Mouse (Mus musculus): Measurements from ENCODE around the gene Pla2g4d. TPM values are rescaled to one million over a fixed set of nuclear protein-coding genes. Genes with fewer than 3 reads are reported as not detected.
A peak's percentile ranks its signal among the peaks of the same experiment; 100 is the strongest.

Pla2g4d gene
- total RNA-seq (2021) = not detected
- long read RNA-seq = 0 reads

DNA sequence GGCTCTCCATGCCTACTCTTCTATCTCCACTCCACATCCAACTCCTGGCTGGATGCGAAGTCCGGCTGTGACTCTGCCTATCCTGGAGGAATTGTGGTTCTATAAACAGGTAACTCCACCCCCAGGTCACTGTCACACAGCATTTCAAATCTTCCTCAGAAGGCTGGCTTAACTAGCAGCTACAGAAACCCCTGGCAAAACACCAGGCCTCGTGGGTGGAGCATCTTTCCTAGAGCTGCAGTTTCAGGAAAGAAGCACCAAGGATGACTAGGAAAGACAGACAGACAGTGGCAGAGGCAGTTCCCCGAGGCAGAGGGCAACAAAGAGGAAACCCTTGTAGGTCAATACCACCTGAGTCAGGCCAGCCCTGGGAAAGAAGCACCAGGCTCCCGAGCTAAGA, at the start of gene Pla2g4d:
Gene Pla2g4d (minus strand): TSS at position 203 of the 400 bp plus-strand sequence.
- no peak for DNase-seq (ENCODE audit: low spot score in 2 of 2)

DNA sequence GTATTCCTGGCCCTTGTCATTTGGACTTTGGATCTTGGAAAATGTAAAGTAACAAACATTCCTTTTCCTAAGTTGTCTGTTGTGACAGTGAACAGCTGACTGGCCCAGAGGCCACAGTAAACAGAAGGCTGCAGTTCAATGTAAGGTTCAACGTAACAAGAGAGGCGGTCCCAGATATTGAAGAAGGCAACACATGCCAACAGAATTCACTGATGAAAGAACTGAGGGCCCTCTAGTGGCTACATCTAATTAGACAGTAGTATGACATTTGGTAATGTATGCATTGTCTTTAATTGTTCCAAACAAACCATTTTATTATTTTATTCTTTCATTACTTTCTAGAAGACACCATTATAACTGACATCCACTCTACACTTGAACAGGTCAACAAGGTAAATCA, 48.9 kb upstream of the Pla2g4d start:
- no peak for DNase-seq (ENCODE audit: low spot score in 2 of 2)

DNA sequence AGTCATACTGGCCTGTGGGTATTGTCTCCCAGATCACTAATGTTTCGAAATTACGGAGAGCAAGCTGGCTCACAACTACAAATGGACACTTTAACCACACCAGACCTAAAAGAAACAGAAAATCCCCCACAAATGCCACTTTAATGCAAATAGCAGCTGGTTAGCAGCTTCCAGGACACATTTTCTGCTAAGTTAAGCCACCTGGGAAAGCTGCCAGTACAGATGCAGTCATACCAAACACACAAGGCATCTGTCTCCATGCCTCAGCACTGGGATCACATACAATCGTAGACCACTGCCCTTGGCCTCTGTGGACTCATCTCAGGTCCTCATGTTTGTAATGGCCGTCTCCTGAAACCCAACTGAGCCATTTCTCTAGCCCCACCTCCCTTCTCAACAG, 42.6 kb upstream of the Pla2g4d start:
- no peak for DNase-seq (ENCODE audit: low spot score in 2 of 2)

DNA sequence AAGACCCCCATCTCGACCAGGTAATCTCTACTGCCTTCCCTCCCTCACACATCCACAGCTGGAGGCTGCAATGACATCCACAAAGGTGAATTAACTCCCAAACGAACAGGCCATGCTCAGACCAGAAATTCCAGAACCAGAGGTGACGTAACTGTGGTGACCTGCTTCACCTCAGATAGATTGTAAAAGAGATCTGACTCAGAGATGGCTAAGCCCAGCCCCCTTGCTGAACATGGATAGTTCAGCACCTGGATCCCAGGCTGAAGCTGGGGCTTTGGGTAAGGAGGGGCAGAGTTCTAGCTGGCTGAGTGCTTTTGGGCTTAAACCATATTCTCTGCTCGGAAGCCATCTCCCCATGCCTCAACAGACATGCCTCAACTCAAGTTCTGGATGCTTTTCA, 26.1 kb upstream of the Pla2g4d start:
- no peak for DNase-seq (ENCODE audit: low spot score in 2 of 2)

- DNase-seq (ENCODE audit: low spot score in 2 of 2) = no peak
Measured at GRCm38 (mm10) chr2:120314487-120314886, 25.5 kb upstream of the Pla2g4d start.

DNA sequence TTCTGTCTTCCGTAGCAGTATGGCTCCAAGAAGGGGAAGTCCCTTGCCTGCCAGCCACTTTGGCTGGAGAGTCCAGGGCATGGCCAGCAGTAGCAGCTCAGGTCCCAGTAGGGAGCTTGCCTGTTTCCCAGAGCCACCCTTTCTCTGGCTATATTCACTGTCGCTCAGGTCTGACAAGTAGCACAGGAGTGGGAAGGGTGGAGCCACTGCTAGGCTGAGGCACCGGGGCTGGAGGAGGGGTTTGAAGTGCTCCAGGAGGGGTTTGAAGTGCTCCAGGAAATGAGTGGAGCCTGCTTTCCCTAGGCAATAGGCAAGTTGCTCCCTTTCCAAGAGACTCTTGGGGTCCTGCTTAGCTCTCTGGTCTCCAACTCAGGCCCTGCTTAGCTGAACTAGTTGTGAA, 25.0 kb upstream of the Pla2g4d start, which contains the start of gene Pla2g4f:
Gene Pla2g4f (minus strand): TSS at position 190 of the 400 bp plus-strand sequence.
- no peak for DNase-seq (ENCODE audit: low spot score in 2 of 2)

DNA sequence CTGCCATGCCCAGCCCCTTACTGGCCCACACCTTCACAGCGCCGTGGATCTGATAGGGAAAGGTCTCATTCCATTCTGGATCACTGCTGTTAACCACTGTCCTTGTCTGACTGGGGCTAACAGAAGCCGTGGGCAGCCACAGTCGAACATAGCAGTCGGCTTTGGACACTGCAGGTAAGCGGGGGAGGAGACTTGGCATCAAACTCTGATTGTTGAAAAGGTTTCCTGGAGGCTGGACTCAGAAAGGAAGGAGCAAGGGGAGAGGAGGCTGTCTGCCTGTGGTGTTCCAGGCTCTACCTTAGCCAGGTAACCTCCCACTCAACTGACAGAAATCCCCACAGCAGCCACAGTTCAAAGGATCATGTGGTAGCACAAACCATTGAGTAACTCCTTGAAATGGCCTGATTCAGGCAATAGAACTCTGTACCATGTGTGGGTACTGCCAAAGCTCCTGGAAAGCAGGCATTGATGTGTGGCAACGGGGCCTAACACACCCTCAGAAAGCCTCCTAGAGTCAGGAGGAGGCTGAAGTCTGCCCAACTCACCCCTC, 23.4 kb upstream of the Pla2g4d start:
- no peak for DNase-seq (ENCODE audit: low spot score in 2 of 2)

GRCm38 (mm10) chr2:120304113-120304512, 15.1 kb upstream of the Pla2g4d start:
- DNase-seq (ENCODE audit: low spot score in 2 of 2) = no peak

GRCm38 (mm10) chr2:120301076-120301475, 12.1 kb upstream of the Pla2g4d start:
- no peak for DNase-seq (ENCODE audit: low spot score in 2 of 2)

- no peak for DNase-seq (ENCODE audit: low spot score in 2 of 2)
Measured at GRCm38 (mm10) chr2:120299866-120300265, 10.9 kb upstream of the Pla2g4d start.

DNA sequence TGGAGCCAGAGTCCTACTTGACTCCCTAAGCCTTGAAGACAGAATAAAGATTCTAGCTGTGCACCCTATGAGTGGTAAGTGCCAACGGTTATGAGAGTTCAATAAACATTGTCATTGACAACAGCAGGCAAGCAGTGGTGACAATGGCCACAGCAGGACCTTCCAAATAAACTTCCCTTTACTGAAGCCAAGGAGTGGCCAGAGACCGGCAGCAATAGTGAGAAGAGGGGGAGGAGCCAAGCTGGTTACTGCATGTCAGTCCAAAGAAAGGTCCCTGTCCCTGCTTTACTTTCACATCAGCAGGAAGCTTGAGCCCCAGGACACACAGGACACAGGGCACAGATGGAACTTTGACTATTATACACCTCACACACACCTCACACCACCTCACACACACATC, 7.2 kb upstream of the Pla2g4d start:
- no peak for DNase-seq (ENCODE audit: low spot score in 2 of 2)

DNA sequence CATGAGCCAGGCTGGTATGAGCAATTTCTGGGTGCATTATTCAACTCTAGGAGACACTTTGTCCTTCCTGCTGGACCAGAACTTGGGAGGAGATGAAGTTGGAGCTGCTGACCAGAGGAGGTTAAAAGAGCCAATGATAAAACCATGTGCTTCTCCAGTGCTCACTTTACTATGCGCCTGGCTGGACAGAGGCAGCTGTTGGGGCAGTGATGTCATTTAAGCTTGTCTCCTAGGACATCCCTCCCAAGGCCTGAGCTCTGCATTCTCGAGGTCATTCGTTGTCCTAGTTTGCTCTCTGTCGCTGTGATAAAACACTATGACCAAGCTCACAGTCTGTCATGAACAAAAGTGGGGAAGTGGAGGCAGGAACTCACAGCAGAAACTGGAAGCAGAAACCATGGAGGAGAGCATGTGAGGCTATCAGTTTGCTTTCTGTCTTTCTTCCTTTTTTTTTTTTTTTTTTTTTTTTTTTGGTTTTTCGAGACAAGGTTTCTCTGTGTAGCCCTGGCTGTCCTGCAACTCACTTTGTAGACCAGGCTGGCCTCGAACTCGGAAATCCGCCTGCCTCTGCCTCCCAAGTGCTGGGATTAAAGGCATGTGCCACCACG, 2.6 kb upstream of the Pla2g4d start:
- DNase-seq (ENCODE audit: low spot score in 2 of 2) = no peak

GRCm38 (mm10) chr2:120288401-120288800, 596 bp downstream of the Pla2g4d start:
- DNase-seq (ENCODE audit: low spot score in 2 of 2) = no peak

DNA sequence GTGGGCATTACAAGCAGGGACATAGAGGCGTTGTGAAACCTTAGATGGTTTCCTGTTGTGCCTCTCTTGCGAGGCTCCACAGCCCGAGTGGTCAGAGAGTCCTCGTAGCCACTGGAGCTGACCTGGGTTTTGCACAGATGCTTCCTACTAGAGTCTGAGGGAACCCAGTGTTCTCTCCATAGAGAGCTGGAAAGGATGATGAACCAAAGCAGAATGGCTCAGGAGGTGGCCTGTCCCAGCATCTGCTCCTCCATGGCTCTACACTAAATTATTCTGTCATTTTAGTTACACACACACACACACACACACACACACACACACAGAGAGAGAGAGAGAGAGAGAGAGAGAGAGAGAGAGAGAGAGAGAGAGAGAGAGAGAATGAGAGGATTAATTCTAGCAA, 3.4 kb downstream of the Pla2g4d start:
- DNase-seq (ENCODE audit: low spot score in 2 of 2) = no peak

- DNase-seq (ENCODE audit: low spot score in 2 of 2) = no peak
Measured at GRCm38 (mm10) chr2:120284705-120285104, 4.3 kb downstream of the Pla2g4d start.

DNA sequence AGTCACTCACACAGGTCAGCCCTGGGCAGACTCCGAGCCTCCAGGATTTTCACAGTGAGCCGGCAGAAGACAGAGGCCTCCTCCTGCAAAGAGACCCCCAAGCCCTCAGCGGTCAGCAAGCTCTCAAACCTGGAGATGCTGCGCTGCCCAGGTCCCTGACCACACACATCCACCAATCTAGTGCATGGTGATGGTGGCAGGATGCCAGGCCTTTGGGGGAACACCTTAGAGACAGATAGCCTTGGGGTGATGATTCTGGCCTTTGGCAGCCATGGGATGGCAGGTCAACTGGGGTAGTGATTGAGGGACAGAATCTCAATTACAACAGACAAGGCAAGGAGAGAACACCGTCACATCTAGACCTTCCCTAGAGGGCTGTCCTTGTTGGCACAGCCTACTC, 4.9 kb downstream of the Pla2g4d start:
- DNase-seq (ENCODE audit: low spot score in 2 of 2) = no peak

DNA sequence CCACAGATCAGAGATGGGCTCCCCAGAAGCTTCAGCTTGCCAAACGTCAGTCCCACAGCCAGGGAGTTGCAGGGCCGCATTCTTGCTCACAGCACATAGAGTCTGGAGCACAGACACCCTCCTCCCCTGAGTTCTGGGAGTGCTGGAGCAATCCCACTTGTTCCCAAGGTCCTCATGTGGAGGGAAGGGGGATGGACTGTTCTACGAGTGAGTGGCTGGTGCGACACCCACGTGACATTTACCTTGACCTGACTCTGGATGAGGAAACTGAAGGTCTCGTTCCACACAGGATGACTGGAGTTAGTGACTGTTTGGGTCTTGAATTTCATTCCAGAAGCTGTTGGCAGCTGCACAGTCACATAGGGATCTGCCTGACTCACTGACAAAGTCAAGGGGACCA, 5.4 kb downstream of the Pla2g4d start:
- no peak for DNase-seq (ENCODE audit: low spot score in 2 of 2)

DNA sequence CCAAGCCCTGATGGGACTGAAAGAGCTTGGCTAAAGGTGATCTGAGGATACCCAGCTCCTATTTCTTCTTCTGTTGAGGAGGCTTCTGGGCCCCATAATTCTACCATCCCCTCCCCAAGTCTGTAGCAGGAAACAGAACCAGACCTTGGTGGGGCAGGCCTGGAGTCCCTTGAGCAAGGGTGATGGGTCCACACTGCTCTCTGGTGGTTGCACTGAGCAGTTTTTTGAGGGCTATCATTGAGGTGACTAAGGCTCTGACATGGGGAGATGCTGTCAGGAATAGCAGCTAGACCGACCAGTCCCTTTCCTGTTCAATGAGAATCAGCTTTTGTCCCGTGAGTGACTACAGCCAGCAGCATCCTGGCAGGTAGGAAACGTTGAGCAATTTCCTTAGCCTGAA, 7.8 kb downstream of the Pla2g4d start:
- no peak for DNase-seq (ENCODE audit: low spot score in 2 of 2)

GRCm38 (mm10) chr2:120279961-120280360, 9.0 kb downstream of the Pla2g4d start:
- peak; percentile 45 to 77 for DNase-seq (ENCODE audit: low spot score in 2 of 2)

DNA sequence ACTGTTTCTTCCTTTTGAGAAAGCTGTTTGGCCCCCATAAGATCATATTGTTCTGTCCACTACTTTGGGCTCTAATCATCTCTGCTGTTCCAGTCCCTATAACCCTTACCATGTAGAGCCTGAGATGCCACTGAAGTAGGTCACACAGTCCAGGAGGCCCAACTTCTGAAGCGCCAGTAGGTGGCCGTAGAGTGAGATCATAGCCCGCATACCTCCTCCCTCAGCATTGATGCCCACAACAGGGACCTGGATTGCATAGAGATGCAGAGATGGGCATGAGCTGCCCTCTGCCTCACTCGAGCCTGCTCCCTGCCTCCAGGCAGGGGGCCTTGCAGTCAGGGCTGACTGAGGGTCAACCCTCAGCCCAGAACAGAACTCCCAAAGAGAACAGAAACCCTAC, 12.0 kb downstream of the Pla2g4d start:
- no peak for DNase-seq (ENCODE audit: low spot score in 2 of 2)

DNA sequence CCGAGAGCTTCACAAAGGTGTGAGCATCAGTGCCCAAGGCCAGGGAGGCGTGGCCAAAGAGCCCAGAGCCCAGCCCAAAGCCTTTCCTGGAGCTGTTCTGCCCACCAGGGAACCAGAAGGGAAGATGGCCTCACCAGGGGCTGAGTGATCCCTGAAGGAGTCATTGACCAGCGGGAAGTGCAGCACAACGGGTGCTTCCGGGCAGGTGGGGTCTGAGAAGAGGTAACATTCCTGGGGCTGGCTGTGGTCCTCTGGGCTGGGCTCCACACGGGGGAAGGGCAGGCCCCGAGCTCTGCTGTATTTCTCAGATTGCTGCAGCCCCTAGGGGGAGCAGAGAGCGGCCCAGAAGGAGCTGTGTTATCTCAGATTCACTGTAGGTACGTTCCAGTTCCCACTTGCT, 20.4 kb downstream of the Pla2g4d start:
- DNase-seq (ENCODE audit: low spot score in 2 of 2) = no peak

GRCm38 (mm10) chr2:120265523-120265922, 23.5 kb downstream of the Pla2g4d start:
- DNase-seq (ENCODE audit: low spot score in 2 of 2) = no peak

DNA sequence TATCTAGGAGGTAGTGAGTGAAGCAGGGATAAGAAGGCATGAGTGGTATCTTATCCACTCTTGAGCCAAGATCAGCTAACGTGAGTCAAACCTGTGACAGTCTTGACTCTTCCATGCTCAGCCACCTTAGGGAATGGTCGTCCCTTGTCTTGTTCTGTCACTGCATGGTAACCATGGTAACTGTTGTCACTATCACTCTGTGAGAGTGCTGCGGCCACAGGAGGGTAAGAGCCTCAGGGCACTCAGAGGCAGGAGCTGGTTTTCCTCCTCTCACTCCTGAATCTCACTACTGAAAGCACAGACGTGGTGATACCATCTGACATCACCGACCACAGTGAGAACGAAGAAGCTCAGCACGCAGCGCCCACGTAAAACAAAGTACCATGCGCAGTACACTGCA, 24.1 kb downstream of the Pla2g4d start:
- DNase-seq (ENCODE audit: low spot score in 2 of 2) = no peak

Measured in layer of hippocampus, adult 18-20 months (tissue).